7 mouse cellular contexts compared by ENCODE assay signal in the genomic region with DNA sequence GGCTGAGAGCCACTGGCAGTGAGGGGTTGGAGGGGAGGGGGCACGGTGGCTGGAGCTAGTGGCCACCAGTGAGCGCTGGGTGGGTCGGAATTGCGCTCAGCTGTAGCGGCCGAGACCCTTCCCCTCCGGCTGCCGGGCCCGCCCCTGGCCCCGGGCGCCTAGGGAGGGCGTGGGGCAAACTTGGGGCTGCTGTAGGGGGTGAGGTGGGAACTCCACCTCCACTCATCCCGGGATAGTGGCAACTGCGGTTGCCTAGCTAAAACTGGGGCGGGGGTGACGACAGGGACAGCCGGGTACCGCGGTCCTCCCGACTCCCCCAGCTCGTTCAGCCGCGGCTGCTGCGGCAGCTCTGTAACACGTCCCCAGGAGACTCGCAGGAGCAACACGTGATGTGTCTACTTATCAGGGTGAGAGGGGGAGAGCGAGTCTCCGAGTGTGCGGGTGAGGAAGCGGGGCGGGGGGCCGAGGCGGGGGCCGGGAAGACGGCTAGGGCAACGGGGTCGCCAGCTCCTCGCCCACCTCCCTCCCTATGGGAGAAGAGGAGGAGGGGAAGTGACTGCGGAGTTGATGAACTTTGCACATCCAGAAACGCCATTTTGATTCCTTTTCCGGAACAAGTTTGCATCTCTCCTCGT. TPM values are rescaled to one million over a fixed set of nuclear protein-coding genes. Genes with fewer than 3 reads are reported as not detected.
DNase-seq lines count a peak whose midpoint lies in the region; ATAC-seq and TF ChIP-seq lines count a peak whose summit lies in the region.

No protein-coding gene starts in this region.

- TF ChIP-seq POLR2A in MEL (IDR thresholded peaks at IDR 0.05; ENCODE audit: control insufficient read depth in 1 of 2, insufficient read depth in 1 of 2, low read depth in 1 of 2, low read length in 2 of 2, poor library complexity in 1 of 2) = peak; percentile 54 to 71; a peak in 3 of 4 replicates
- no peak for TF ChIP-seq POLR2A in brain, embryonic 14.5 days (IDR thresholded peaks at IDR 0.05; ENCODE audit: borderline replicate concordance, extremely low read depth, insufficient read depth, insufficient read length, poor library complexity, severe bottlenecking)
- peak; percentile 28; the same call in 1 of the 2 replicates for TF ChIP-seq POLR2A in small intestine, adult 2 months (IDR thresholded peaks at IDR 0.05; ENCODE audit: low read depth, low read length)

- no peak for TF ChIP-seq CTCF in MEL (IDR thresholded peaks at IDR 0.05 in 2 of 3, conservative IDR thresholded peaks at IDR 0.05 in 1 of 3; ENCODE audit: control insufficient read depth in 1 of 3, insufficient read depth in 1 of 3, low read depth in 2 of 3, low read length in 3 of 3, poor library complexity in 1 of 3, severe bottlenecking in 1 of 3)
- TF ChIP-seq CTCF in brain, embryonic 14.5 days (IDR thresholded peaks at IDR 0.05; ENCODE audit: borderline replicate concordance, extremely low read depth, insufficient read depth, insufficient read length) = no peak
- no peak for TF ChIP-seq CTCF in small intestine, adult 2 months (IDR thresholded peaks at IDR 0.05; ENCODE audit: extremely low read depth, insufficient read length, insufficient replicate concordance, low read depth, low read length)

- TF ChIP-seq EP300 in MEL (IDR thresholded peaks at IDR 0.05; ENCODE audit: low read depth in 1 of 2, low read length in 2 of 2) = peak in 1 of 2 experiments; percentile 56; a peak in 3 of 4 replicates

- under 1% methylated on average over 43 of the region's 43 CpGs for WGBS in hindbrain, embryonic 14.5 days
- under 1% methylated on average over 41 of the region's 43 CpGs for WGBS in limb, embryonic 12.5 days
- WGBS in midbrain, embryonic 11.5 days = 0% methylated on average over 36 of the region's 43 CpGs
- WGBS in small intestine, adult 2 months = 1% methylated on average over 43 of the region's 43 CpGs

- peaks cover 0 to 46% of the 10 kb centered on the region in 2 experiments; a peak in 2 of 4 replicates for H3K36me3 ChIP-seq in MEL (ENCODE audit: control insufficient read depth in 1 of 2, insufficient read depth in 2 of 2, low read length in 2 of 2)
- H3K36me3 ChIP-seq in hindbrain, embryonic 14.5 days (replicated peaks; ENCODE audit: control insufficient read depth, insufficient read depth) = no peaks in the 10 kb centered on the region
- no peaks in the 10 kb centered on the region for H3K36me3 ChIP-seq in limb, embryonic 12.5 days
- H3K36me3 ChIP-seq in midbrain, embryonic 11.5 days (ENCODE audit: control insufficient read depth, insufficient read depth, low read length) = no peaks in the 10 kb centered on the region
- H3K36me3 ChIP-seq in small intestine, adult 2 months (ENCODE audit: control insufficient read depth, insufficient read depth, low read length) = no peaks in the 10 kb centered on the region

- ATAC-seq in hindbrain, embryonic 14.5 days (ENCODE audit: low FRiP score) = peak; percentile 77
- ATAC-seq in limb, embryonic 12.5 days (ENCODE audit: insufficient number of reproducible peaks, insufficient read depth, low FRiP score, low TSS enrichment, low read depth) = peak; percentile 71
- ATAC-seq in midbrain, embryonic 11.5 days (ENCODE audit: low FRiP score) = peak; percentile 70

- no peaks in the 10 kb centered on the region for H3K9me3 ChIP-seq in MEL (replicated peaks; ENCODE audit: insufficient read depth, low read length)
- no peaks in the 10 kb centered on the region for H3K9me3 ChIP-seq in hindbrain, embryonic 14.5 days (ENCODE audit: control insufficient read depth, low read length)
- no peaks in the 10 kb centered on the region for H3K9me3 ChIP-seq in limb, embryonic 12.5 days
- H3K9me3 ChIP-seq in midbrain, embryonic 11.5 days (ENCODE audit: control insufficient read depth, low read length) = no peaks in the 10 kb centered on the region

- peak overlapping the region; percentile 70 for H3K9ac ChIP-seq in MEL (ENCODE audit: control insufficient read depth, low read depth, low read length, poor library complexity, severe bottlenecking)
- peak overlapping the region; percentile 58 for H3K9ac ChIP-seq in hindbrain, embryonic 14.5 days
- H3K9ac ChIP-seq in limb, embryonic 12.5 days (replicated peaks) = peak overlapping the region; percentile 85
- H3K9ac ChIP-seq in midbrain, embryonic 11.5 days (ENCODE audit: low read length) = peak overlapping the region; percentile 76

- peak overlapping the region; percentile 79 for H3K4me2 ChIP-seq in hindbrain, embryonic 14.5 days (replicated peaks)
- peak overlapping the region; percentile 93 for H3K4me2 ChIP-seq in limb, embryonic 12.5 days
- peak overlapping the region; percentile 98 for H3K4me2 ChIP-seq in midbrain, embryonic 11.5 days

- H3K4me3 ChIP-seq in MEL (ENCODE audit: control insufficient read depth in 1 of 2, insufficient read depth in 1 of 2, low read depth in 2 of 2, low read length in 2 of 2) = peak overlapping the region; percentile 68 to 92
- peak overlapping the region; percentile 60 for H3K4me3 ChIP-seq in hindbrain, embryonic 14.5 days (replicated peaks; ENCODE audit: low read length)
- H3K4me3 ChIP-seq in limb, embryonic 12.5 days (replicated peaks) = peak overlapping the region; percentile 85
- peak overlapping the region; percentile 80 for H3K4me3 ChIP-seq in midbrain, embryonic 11.5 days (ENCODE audit: low read depth, low read length)
- peak overlapping the region; percentile 95 for H3K4me3 ChIP-seq in small intestine, adult 2 months (ENCODE audit: low read depth, low read length)

- peaks cover 32 to 33% of the 10 kb centered on the region in 2 experiments for H3K4me1 ChIP-seq in MEL (ENCODE audit: control insufficient read depth in 1 of 2, insufficient read depth in 2 of 2, low read length in 2 of 2)
- H3K4me1 ChIP-seq in hindbrain, embryonic 14.5 days (replicated peaks; ENCODE audit: control insufficient read depth, insufficient read depth, low read length) = peaks cover 26% of the 10 kb centered on the region
- peaks cover 26% of the 10 kb centered on the region for H3K4me1 ChIP-seq in limb, embryonic 12.5 days (replicated peaks)
- H3K4me1 ChIP-seq in midbrain, embryonic 11.5 days (ENCODE audit: control insufficient read depth, insufficient read depth, low read length) = peaks cover 19% of the 10 kb centered on the region
- peaks cover 10% of the 10 kb centered on the region for H3K4me1 ChIP-seq in small intestine, adult 2 months (ENCODE audit: control insufficient read depth, insufficient read depth, insufficient read length, low read length)

- H3K27ac ChIP-seq in MEL (ENCODE audit: control insufficient read depth, low read depth, low read length) = peak overlapping the region; percentile 82
- peak overlapping the region; percentile 57; the same call in 1 of the 2 replicates for H3K27ac ChIP-seq in hindbrain, embryonic 14.5 days
- H3K27ac ChIP-seq in limb, embryonic 12.5 days = peak overlapping the region; percentile 86
- no peak overlapping the region for H3K27ac ChIP-seq in midbrain, embryonic 11.5 days (ENCODE audit: low read depth, low read length)
- peak overlapping the region; percentile 88 for H3K27ac ChIP-seq in small intestine, adult 2 months (ENCODE audit: insufficient read depth, low read depth, low read length)

- peak; percentile 87 for DNase-seq in MEL (ENCODE audit: low read depth, low spot score)
- DNase-seq in brain, embryonic 14.5 days (ENCODE audit: low read depth) = peak; percentile 75
- peak; percentile 27 to 44 for DNase-seq in frontal cortex, postnatal 10 days (ENCODE audit: low spot score in 2 of 2)
- peak; percentile 34 for DNase-seq in hindbrain, embryonic 14.5 days (ENCODE audit: low spot score)
- DNase-seq in midbrain, embryonic 11.5 days (ENCODE audit: low spot score, missing footprints) = peak; percentile 97

- H3K27me3 ChIP-seq in MEL (ENCODE audit: control insufficient read depth in 1 of 2, insufficient read depth in 2 of 2, low read length in 2 of 2) = no peaks in the 10 kb centered on the region
- peaks cover 63% of the 10 kb centered on the region for H3K27me3 ChIP-seq in hindbrain, embryonic 14.5 days (ENCODE audit: control insufficient read depth, insufficient read depth, low read length)
- H3K27me3 ChIP-seq in limb, embryonic 12.5 days = peaks cover 4% of the 10 kb centered on the region
- H3K27me3 ChIP-seq in midbrain, embryonic 11.5 days (ENCODE audit: control insufficient read depth, insufficient read depth, low read length) = peaks cover 15% of the 10 kb centered on the region
- no peaks in the 10 kb centered on the region for H3K27me3 ChIP-seq in small intestine, adult 2 months (ENCODE audit: control insufficient read depth, insufficient read depth, low read length)

- H3K79me2 ChIP-seq in MEL (ENCODE audit: control insufficient read depth, insufficient read depth, low read length, poor library complexity) = peaks cover 44% of the 10 kb centered on the region

- no peak for TF ChIP-seq RAD21 in MEL (IDR thresholded peaks at IDR 0.05; ENCODE audit: low read depth, low read length)

TF ChIP-seq in MEL, 35 proteins besides CTCF, POLR2A, EP300 and RAD21 (continues in another document):
- peak; percentile 94 for TF ChIP-seq USF1 (IDR thresholded peaks at IDR 0.05; ENCODE audit: low read depth, low read length)
- no peak for TF ChIP-seq POLR2AphosphoS5 (IDR thresholded peaks at IDR 0.05; ENCODE audit: borderline replicate concordance, low read depth, low read length)
- peak; percentile 82 for TF ChIP-seq SIN3A (IDR thresholded peaks at IDR 0.05; ENCODE audit: low read length)
- peak; percentile 56; the same call in 1 of the 2 replicates for TF ChIP-seq ETS1 (IDR thresholded peaks at IDR 0.05; ENCODE audit: low read depth, low read length)
- TF ChIP-seq CHD1 (IDR thresholded peaks at IDR 0.05; ENCODE audit: low read depth, low read length) = 0 out of 2 replicates have a peak, but pooled peaks have one; percentile 39
- 0 out of 2 replicates have a peak, but pooled peaks have one; percentile 32 for TF ChIP-seq TBP (IDR thresholded peaks at IDR 0.05; ENCODE audit: low read depth, low read length)
- peak; percentile 82 for TF ChIP-seq MAZ (IDR thresholded peaks at IDR 0.05; ENCODE audit: low read depth, low read length)
- 0 out of 2 replicates have a peak, but pooled peaks have one; percentile 10 for TF ChIP-seq RCOR1 (IDR thresholded peaks at IDR 0.05; ENCODE audit: low read depth, low read length)
- TF ChIP-seq NELFE (IDR thresholded peaks at IDR 0.05; ENCODE audit: low read depth, low read length) = peak; percentile 60
- TF ChIP-seq POLR2AphosphoS2 (IDR thresholded peaks at IDR 0.05; ENCODE audit: low read length) = no peak
- TF ChIP-seq ZKSCAN1 (IDR thresholded peaks at IDR 0.05; ENCODE audit: low read depth, low read length) = no peak

RNA-seq across cellular contexts. Expression of a gene that starts 47.6 kb away (rescaled TPM):
- total RNA-seq in MEL (2012; rRNA removed) = 8.1 and 10.4 TPM in 2 replicates
- 10 to 100 TPM in 1 of 2 experiments, not detected in 1; 34.0 TPM for polyA plus RNA-seq in MEL (2012; ENCODE audit: insufficient read depth in 1 of 2, insufficient read length in 2 of 2, low read depth in 1 of 2, low replicate concordance in 2 of 2, missing spikeins in 1 of 2)
- 5.2 and 8.0 TPM in 2 replicates for polyA plus RNA-seq in brain, embryonic 14.5 days (2012; rRNA removed)
- polyA plus RNA-seq in hindbrain, embryonic 14.5 days (2014; fragmentation: Nextera tagmentation; extraction: Ambion mirVana) = 5.1 and 5.8 TPM in 2 replicates
- 7.7 and 10.3 TPM in 2 replicates for polyA plus RNA-seq in limb, embryonic 12.5 days (2016; fragmentation: Nextera tagmentation; extraction: Ambion mirVana)
- 3.4 and 5.5 TPM in 2 replicates for polyA plus RNA-seq in midbrain, embryonic 11.5 days (2014; fragmentation: Nextera tagmentation; extraction: Ambion mirVana)
- 16.7 and 28.2 TPM in 2 replicates for polyA plus RNA-seq in small intestine, adult 2 months (2012; rRNA removed)

Comparison
In these comparisons a context has a peak if more than half of its experiments do, and no peak if none do; other contexts are left out.
1. DNase-seq: peak in every context shown above with its lines; median percentile 97 in midbrain, embryonic 11.5 days; 87 in MEL; 75 in brain, embryonic 14.5 days; 36 in frontal cortex, postnatal 10 days; 34 in hindbrain, embryonic 14.5 days.